Mouse (Mus musculus) effector memory CD4-positive, alpha-beta T cell, adult 7 months (primary cell): ENCODE data around the gene Usp21. TPM values are rescaled to one million over a fixed set of nuclear protein-coding genes. Genes with fewer than 3 reads are reported as not detected.

Experiments
- polyA plus RNA-seq: library from polyadenylated mRNA; unstranded; fragments of 100-300 nt; shearing (Covaris generic); gene quantifications from one replicate; pipeline ENCODE4 v1.2.1, GENCODE M21; 2017

Usp21 gene
- 51.2 TPM for polyA plus RNA-seq

DNA sequence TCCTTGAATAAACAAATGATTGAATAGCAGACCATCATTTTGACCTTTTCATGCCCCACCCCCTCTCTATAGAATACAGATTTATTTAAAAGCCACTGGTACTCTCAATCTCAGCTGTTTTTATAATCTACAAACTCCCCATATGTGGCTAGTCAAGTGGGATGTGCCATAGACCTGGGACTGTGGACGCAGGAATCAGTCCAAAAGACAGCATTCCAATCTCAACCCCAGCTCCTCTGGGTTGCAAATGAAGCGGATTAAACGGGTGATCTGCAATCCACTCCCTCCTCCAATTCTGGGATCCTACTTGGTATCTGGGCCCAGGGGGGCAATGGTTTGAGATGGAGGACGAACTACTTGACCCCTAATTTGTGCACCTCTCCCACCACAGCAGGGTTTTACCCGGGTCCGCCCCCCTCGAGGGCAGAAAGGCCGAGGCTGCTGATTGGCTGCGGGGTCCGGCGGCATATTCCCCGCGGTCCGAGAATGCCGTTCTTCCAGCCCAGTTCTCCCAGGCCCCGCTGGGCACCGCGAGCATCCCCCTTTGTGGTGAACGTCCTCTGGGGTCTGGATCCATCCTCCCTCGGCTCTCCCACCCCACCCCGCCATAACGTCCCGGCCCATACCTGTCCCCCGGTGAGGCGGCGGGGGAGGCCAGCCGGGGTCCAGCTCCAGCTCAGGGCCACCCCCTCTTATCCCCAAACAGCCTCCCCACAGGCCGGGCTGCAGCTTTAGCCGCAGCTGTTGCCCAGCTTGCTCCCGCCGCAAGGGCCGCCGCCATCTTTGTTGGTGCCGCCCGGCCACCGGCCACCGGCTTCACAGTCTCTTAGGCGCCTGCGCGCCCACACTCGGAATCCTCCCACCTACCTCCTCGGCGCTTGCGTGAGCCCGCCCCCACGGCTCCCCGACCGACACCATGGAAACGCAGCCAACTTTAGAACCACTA, at the start of gene Usp21:
Gene Usp21 (minus strand): TSS at position 856 of the 946 bp plus-strand sequence.

DNA sequence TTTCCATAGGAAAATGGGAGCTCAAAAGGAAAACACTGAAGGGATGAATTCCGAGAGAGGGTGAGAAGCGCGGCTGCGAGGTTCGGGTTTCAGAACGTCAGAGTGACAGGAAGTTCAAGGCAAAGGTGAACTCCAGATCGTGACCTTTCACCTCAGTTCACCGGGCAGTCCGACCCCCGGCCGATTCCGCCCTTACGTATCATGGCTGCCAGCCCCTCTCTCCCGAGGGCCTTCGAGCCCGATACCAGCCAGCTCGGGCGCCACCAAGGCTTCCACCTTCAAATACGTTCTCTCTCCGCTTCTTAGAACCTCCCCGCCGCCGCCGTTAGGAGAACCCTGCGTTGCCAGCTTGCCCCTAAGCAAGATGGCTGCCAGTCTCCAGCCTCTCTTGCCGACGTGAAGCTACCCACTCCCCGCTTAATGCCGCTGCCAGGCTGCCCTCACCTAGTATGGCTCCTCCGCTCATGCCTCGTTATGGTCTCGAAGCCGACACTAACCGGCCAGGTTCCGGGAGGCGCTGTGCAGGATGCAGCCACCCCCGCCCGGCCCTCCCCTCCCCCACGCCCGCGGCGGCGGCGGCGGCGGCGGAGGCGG, 41.1 kb upstream of the Usp21 start, which contains the start of gene Dedd:
Gene Dedd (plus strand): TSS at position 307 of the 594 bp plus-strand sequence.

DNA sequence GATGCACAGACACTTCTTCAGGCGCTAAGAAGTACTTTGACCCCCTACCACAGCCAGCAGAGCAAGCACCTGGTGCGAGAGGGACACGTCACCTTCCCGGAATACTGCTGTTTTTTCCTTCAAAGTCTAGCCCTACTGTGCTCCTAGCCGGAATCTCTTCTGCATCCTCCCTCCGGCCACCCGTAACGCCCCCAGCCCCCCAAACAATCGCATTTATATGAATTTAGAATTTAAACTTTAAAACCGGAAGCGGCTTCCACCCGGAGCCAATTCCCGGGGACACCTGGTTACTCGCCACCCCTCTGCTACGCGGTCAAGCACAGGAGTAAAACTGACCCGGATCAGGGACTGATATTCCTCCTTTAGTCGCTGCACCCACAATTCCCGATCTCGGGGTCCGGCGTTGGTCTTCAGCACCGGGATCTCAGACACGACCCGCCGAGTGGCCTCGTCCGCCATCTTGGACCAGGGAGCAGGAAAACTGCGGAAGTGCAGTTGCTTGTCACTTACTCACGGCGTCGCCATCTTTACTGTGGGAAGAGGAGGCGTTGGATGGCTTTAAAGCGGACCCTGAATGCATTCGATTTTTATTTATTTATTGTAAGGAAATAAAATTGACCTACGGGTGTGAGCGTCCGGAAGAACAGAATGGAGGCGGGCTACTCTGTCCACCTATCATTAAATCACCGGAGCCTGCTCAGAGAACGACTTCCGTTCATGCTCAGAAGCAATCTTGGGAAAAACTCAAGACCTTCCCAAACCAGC, 6.7 kb upstream of the Usp21 start, which contains the start of gene Ufc1:
Gene Ufc1 (minus strand): TSS at position 727 of the 765 bp plus-strand sequence.

DNA sequence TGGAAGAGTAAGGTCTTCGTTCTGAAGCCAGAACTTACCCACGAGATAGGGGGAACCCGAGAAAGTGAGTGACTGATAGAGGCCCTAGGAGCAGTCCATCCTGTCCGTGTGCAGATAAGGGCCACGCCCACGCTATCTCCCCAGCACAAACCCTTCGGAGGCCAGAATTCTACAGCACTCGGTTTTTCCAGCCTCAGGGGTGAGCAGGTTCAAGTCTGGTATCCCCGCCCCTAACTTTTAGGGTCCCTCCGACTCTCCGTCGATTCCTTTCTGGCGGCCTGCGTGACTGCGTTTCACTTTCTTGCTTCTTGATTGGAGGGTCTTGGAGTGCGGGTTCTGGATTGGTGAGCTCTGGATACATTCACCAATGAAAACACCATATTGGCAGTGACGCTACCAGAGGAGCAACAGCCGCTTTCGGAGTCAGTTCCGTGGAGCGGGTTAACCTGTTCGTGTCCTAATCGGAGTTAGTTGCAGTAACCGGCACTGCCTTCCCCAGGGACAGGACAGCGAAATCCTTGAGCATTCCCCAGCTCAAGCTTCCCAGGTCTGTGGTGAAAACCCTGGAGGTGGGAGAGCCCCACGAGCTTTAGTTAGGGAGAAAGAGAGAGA, 6.8 kb downstream of the Usp21 start, which contains the start of gene Ppox:
Gene Ppox (minus strand): TSS at position 271 of the 612 bp plus-strand sequence.

DNA sequence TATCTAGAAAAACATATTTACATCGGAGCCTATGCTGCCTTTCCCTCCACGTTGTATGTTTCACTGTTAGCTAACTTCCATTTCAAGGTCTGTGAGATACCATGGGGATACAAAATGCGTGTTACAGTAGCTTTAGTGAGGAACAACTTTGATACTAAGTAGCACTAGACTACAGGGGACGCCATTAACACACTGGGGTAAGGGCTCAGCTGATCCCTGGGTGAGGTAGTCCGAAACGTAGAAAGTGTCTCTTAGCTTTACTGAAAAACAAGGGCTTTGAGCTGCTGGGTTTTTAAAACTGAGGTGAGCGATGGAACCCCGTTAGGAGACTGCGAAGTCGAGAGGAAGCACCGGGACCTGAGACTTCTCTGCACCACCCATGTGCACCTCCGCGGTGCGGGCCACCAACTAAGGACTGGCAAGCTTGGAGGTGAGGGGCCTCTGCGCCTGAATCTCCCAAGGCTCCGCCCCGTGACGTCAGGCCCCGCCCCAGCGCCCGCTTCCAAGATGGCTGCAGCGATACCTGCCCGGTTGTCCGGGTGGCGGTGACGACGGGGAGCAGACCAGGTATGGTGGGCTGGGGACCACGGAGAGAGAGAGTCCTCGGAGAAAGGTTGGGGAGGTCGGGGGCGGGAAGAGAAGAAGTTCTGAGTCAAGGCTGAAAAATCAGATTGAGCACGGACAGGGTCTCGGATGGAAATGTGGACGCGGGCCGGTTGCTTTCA, 17.8 kb downstream of the Usp21 start, which contains the start of gene B4galt3:
Gene B4galt3 (plus strand): TSS at position 481 of the 725 bp plus-strand sequence.

DNA sequence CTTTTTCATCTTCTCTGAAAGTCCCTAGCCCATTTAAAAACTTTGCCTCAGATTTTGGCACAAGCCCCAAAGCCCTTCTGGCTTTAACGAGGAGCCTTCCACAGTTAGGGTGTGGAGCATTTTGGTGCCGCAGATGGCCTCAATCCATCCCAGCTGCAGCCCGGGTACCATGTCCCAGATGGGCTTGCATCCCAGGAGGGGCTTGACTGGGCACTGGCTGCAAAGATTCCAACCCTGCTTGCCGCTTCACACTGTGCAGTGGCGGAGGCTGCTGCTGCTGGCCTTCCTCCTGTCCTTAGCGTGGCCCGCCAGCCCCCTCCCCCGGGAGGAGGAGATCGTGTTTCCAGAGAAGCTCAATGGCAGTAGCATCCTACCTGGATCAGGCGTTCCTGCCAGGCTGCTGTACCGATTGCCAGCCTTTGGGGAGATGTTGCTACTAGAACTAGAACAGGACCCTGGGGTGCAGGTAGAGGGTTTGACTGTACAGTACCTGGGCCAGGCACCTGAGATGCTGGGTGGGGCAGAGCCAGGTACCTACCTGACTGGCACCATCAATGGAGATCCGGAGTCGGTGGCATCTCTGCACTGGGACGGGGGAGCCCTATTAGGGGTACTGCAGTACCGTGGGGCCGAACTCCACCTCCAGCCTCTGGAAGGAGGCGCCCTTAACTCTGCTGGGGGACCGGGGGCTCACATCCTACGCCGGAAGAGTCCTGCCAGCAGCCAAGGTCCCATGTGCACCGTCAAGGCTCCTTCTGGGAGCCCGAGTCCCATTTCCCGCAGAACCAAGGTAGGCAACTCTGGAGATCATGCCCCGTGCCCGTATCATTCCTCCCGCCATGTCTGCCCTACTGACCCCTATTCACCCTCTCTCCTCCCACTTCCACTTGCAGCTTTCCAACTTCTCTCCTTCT, 36.9 kb downstream of the Usp21 start, which contains the start of gene Ndufs2:
Gene Ndufs2 (minus strand): TSS at position 709 of the 914 bp plus-strand sequence.

DNA sequence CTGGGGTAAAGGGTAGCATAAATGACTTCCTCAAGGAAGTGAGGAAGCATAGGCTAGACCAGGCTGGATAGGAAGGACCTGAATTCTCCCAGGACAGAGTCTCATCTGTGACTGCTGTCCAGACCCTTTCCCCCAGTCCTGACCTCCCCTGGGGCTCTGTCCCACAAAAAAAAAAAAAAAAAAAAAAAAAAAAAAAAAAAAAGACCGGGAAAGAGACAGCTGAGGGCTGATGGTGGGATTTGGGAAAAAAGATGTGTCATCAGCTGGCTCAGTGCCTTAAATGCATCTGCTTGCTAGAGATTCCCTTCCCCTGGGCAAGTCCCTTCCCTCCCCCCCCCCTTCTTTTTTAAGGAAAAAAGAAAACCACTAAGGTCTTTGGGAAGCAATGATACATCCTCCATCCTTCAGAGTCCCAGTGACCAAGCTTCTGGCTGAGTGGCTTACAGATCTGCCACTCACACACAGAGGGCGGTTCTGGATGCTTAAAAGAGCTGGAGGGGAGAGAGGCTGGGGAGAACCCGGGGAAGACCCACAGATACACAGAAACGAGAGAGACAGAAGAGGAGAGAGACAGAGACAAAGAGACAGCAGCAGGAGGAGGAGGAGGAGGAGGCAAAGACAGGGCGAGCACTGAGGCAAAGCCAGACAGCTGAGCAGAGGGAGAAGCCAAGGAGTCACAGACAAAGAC, 37.7 kb downstream of the Usp21 start, which contains the start of gene Adamts4:
Gene Adamts4 (plus strand): TSS at position 509 of the 688 bp plus-strand sequence.

DNA sequence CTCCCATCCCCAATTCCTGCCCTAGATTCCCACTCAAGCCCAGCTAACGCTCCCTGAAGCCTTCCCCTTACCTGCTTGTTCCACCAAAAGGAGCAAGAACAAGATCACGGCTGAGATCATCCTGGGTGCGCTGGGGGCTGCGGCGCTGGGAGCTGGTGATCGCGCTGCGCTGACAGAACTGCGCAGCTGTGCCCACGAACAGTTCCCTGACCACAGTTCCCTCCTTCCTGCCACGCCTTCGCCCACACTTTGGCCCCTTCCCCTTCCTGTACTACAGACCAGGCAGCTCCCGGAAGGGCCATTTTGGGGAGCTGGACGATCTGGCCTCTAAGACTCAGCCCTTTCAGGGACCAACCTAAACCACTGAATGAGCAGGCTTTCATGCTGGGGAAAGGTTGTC, 53.7 kb downstream of the Usp21 start, which contains the start of gene Fcer1g:
Gene Fcer1g (minus strand): TSS at position 240 of the 400 bp plus-strand sequence.

Other genes starting within 250 kb of the Usp21 start
- 1.1 TPM for gene Fcgr3, start 223.1 kb downstream of the Usp21 start, polyA plus RNA-seq
- 2.8 TPM for gene Cfap126, start 174.1 kb downstream of the Usp21 start, polyA plus RNA-seq
- 112 TPM for gene Sdhc, start 137.4 kb downstream of the Usp21 start, polyA plus RNA-seq
- gene Mpz, start 137.3 kb downstream of the Usp21 start, polyA plus RNA-seq = not detected
- gene Pcp4l1, start 91.7 kb downstream of the Usp21 start, polyA plus RNA-seq = not detected
- gene Nr1i3, start 74.0 kb downstream of the Usp21 start, polyA plus RNA-seq = 0.15 TPM
- 26.0 TPM for gene Tomm40l, start 65.5 kb downstream of the Usp21 start, polyA plus RNA-seq
- gene Apoa2, start 62.9 kb downstream of the Usp21 start, polyA plus RNA-seq = not detected
- not detected for gene Fcer1g, start 53.6 kb downstream of the Usp21 start, polyA plus RNA-seq
- gene Adamts4, start 37.6 kb downstream of the Usp21 start, polyA plus RNA-seq = 0.69 TPM
- 99.2 TPM for gene Ndufs2, start 36.6 kb downstream of the Usp21 start, polyA plus RNA-seq
- gene B4galt3, start 17.7 kb downstream of the Usp21 start, polyA plus RNA-seq = 44.1 TPM
- gene Ppox, start 6.8 kb downstream of the Usp21 start, polyA plus RNA-seq = 62.5 TPM
- gene Ufc1, start 7.0 kb upstream of the Usp21 start, polyA plus RNA-seq = 55.5 TPM
- 28.1 TPM for gene Dedd, start 41.2 kb upstream of the Usp21 start, polyA plus RNA-seq
- 26.6 TPM for gene Nit1, start 57.7 kb upstream of the Usp21 start, polyA plus RNA-seq
- 113 TPM for gene Pfdn2, start 57.7 kb upstream of the Usp21 start, polyA plus RNA-seq
- gene Klhdc9, start 72.8 kb upstream of the Usp21 start, polyA plus RNA-seq = not detected
- gene Nectin4, start 82.1 kb upstream of the Usp21 start, polyA plus RNA-seq = 0.24 TPM
- gene Arhgap30, start 101.0 kb upstream of the Usp21 start, polyA plus RNA-seq = 148 TPM
- 56.8 TPM for gene Usf1, start 123.3 kb upstream of the Usp21 start, polyA plus RNA-seq
- gene Tstd1, start 130.9 kb upstream of the Usp21 start, polyA plus RNA-seq = not detected
- gene F11r, start 149.5 kb upstream of the Usp21 start, polyA plus RNA-seq = 0.56 TPM
- gene Alyref2, start 215.5 kb upstream of the Usp21 start, polyA plus RNA-seq = 5.7 TPM
- gene Itln1, start 247.3 kb upstream of the Usp21 start, polyA plus RNA-seq = not detected